Mouse (Mus musculus) right cerebral cortex, postnatal 14 days (tissue): ENCODE measurements around the gene Tomm40.

Source experiments
- DNase-seq: peaks from one replicate; pipeline ENCODE4 v3.0.0; 2022

The Tomm40 gene

GRCm38 (mm10) chr7:19715239-19716054 lies at the start of gene Tomm40:
Gene Tomm40 (minus strand): TSS chr7:19715438.
- peak; percentile 97 for DNase-seq

GRCm38 (mm10) chr7:19764581-19764980 lies 49.3 kb upstream of the Tomm40 start:
- DNase-seq: no peak

GRCm38 (mm10) chr7:19763829-19764477 lies 48.7 kb upstream of the Tomm40 start:
- DNase-seq: no peak

- DNase-seq: no peak
Measured at GRCm38 (mm10) chr7:19762283-19762682, 47.0 kb upstream of the Tomm40 start.

- DNase-seq: no peak
Measured at GRCm38 (mm10) chr7:19760021-19760420, 44.8 kb upstream of the Tomm40 start.

- DNase-seq: no peak
Measured at GRCm38 (mm10) chr7:19758623-19759022, 43.4 kb upstream of the Tomm40 start.

- no peak for DNase-seq
Measured at GRCm38 (mm10) chr7:19755851-19756786, 40.9 kb upstream of the Tomm40 start.

- DNase-seq: no peak
Measured at GRCm38 (mm10) chr7:19755008-19755407, 39.8 kb upstream of the Tomm40 start.

- no peak for DNase-seq
Measured at GRCm38 (mm10) chr7:19754065-19754464, 38.8 kb upstream of the Tomm40 start.

- no peak for DNase-seq
Measured at GRCm38 (mm10) chr7:19753587-19753986, 38.3 kb upstream of the Tomm40 start.

GRCm38 (mm10) chr7:19752652-19753051 lies 37.4 kb upstream of the Tomm40 start:
- no peak for DNase-seq

GRCm38 (mm10) chr7:19751070-19751383 lies 35.8 kb upstream of the Tomm40 start:
- no peak for DNase-seq

GRCm38 (mm10) chr7:19750217-19751069 lies 35.2 kb upstream of the Tomm40 start, which contains the start of gene Nectin2:
Gene Nectin2 (minus strand): TSS chr7:19750483.
- DNase-seq: peak; percentile 77

GRCm38 (mm10) chr7:19749389-19750216 lies 34.4 kb upstream of the Tomm40 start:
- peak; percentile 94 for DNase-seq

- peak; percentile 33 for DNase-seq
Measured at GRCm38 (mm10) chr7:19748219-19749195, 33.3 kb upstream of the Tomm40 start.

- no peak for DNase-seq
Measured at GRCm38 (mm10) chr7:19747420-19748218, 32.4 kb upstream of the Tomm40 start.

- no peak for DNase-seq
Measured at GRCm38 (mm10) chr7:19746426-19747201, 31.4 kb upstream of the Tomm40 start.

- DNase-seq: no peak
Measured at GRCm38 (mm10) chr7:19745971-19746370, 30.7 kb upstream of the Tomm40 start.
